In genomic region chr7:119748761-119749160, GRCm38 (mm10) we compare ENCODE assay signal across 27 mouse cellular contexts. TPM values are rescaled to one million over a fixed set of nuclear protein-coding genes. Genes with fewer than 3 reads are reported as not detected.
DNase-seq lines count a peak whose midpoint lies in the region; ATAC-seq and TF ChIP-seq lines count a peak whose summit lies in the region.
"Had no signal": no experiment of that assay in that cellular context is flagged by ENCODE, and none has a peak within 500 bp of the region (broad histone marks: within the 10 kb centered on the region; RNA-seq: fewer than 3 reads in every experiment).

No protein-coding gene starts in this region.

- no peak overlapping the region for H3K9ac ChIP-seq in liver, adult 2 months (ENCODE audit: low read depth, low read length)
- no peak overlapping the region for H3K9ac ChIP-seq in liver, embryonic 12.5 days
- no peak overlapping the region for H3K9ac ChIP-seq in liver, embryonic 15.5 days
- no peak overlapping the region for H3K9ac ChIP-seq in liver, embryonic 11.5 days (ENCODE audit: low read depth, low read length)
- no peak overlapping the region for H3K9ac ChIP-seq in liver, postnatal 0 days (replicated peaks)
- H3K9ac ChIP-seq in hindbrain, embryonic 14.5 days = no peak overlapping the region
- H3K9ac ChIP-seq: embryonic facial prominence, embryonic 12.5 days; forebrain, embryonic 13.5 days; forebrain, embryonic 15.5 days; forebrain, postnatal 0 days had no signal

- TF ChIP-seq CTCF in liver, adult 2 months (IDR thresholded peaks at IDR 0.05; ENCODE audit: low read depth, low read length) = no peak
- TF ChIP-seq CTCF in liver, postnatal 0 days (IDR thresholded peaks at IDR 0.05; ENCODE audit: low read depth) = no peak

- no peaks in the 10 kb centered on the region for H3K9me3 ChIP-seq in liver, embryonic 12.5 days (replicated peaks)
- no peaks in the 10 kb centered on the region for H3K9me3 ChIP-seq in liver, embryonic 15.5 days (replicated peaks)
- H3K9me3 ChIP-seq in liver, embryonic 11.5 days (ENCODE audit: control insufficient read depth, low read length) = no peaks in the 10 kb centered on the region
- H3K9me3 ChIP-seq in liver, postnatal 0 days (ENCODE audit: low read length) = no peaks in the 10 kb centered on the region
- no peaks in the 10 kb centered on the region for H3K9me3 ChIP-seq in hindbrain, embryonic 14.5 days (ENCODE audit: control insufficient read depth, low read length)
- H3K9me3 ChIP-seq: embryonic facial prominence, embryonic 10.5 days; embryonic facial prominence, embryonic 12.5 days; forebrain, embryonic 13.5 days; forebrain, embryonic 15.5 days had no signal

- no peaks in the 10 kb centered on the region for H3K27me3 ChIP-seq in liver, adult 2 months (ENCODE audit: control insufficient read depth, insufficient read depth, low read length)
- no peaks in the 10 kb centered on the region for H3K27me3 ChIP-seq in liver, embryonic 12.5 days (replicated peaks)
- H3K27me3 ChIP-seq in liver, embryonic 15.5 days = no peaks in the 10 kb centered on the region
- H3K27me3 ChIP-seq in liver, embryonic 11.5 days (replicated peaks; ENCODE audit: control insufficient read depth, insufficient read depth, low read length) = no peaks in the 10 kb centered on the region
- no peaks in the 10 kb centered on the region for H3K27me3 ChIP-seq in liver, postnatal 0 days (ENCODE audit: insufficient read depth, low read length)
- H3K27me3 ChIP-seq in hindbrain, embryonic 14.5 days (ENCODE audit: control insufficient read depth, insufficient read depth, low read length) = no peaks in the 10 kb centered on the region
- H3K27me3 ChIP-seq: forebrain, embryonic 13.5 days; forebrain, embryonic 15.5 days; Patski had no signal

- WGBS in liver, adult 2 months = 14% methylated on average over 2 of the region's 2 CpGs
- WGBS in liver, embryonic 12.5 days (ENCODE audit: insufficient replicate concordance) = 56% methylated on average over 1 of the region's 2 CpGs
- WGBS in liver, embryonic 15.5 days (ENCODE audit: insufficient replicate concordance) = 47% methylated on average over 2 of the region's 2 CpGs
- WGBS in liver, embryonic 11.5 days = 59% methylated on average over 1 of the region's 2 CpGs
- WGBS in liver, postnatal 0 days (ENCODE audit: insufficient replicate concordance) = 38% methylated on average over 1 of the region's 2 CpGs
- WGBS in hindbrain, embryonic 14.5 days = 78% methylated on average over 1 of the region's 2 CpGs

- H3K79me2 ChIP-seq in liver, adult 2 months (ENCODE audit: control insufficient read depth, insufficient read depth, low read length) = no peaks in the 10 kb centered on the region; the same call in 1 of the 2 replicates

- ATAC-seq in liver, embryonic 12.5 days = no peak
- ATAC-seq in liver, embryonic 15.5 days (ENCODE audit: insufficient read depth) = 0 out of 2 replicates have a peak, but pooled peaks have one; percentile 31
- ATAC-seq in liver, embryonic 11.5 days (replicated peaks; ENCODE audit: low FRiP score) = no peak
- peak; percentile 76 for ATAC-seq in liver, postnatal 0 days
- no peak for ATAC-seq in hindbrain, embryonic 14.5 days (ENCODE audit: low FRiP score)
- ATAC-seq: activated CD4-positive, CD25-positive, alpha-beta regulatory T cell, adult 4 months; forebrain, embryonic 13.5 days; forebrain, embryonic 15.5 days; forebrain, postnatal 0 days; Patski had no signal

- H3K4me1 ChIP-seq in liver, adult 2 months (ENCODE audit: control insufficient read depth, insufficient read depth, low read length) = peaks cover 12% of the 10 kb centered on the region
- H3K4me1 ChIP-seq in liver, embryonic 12.5 days = peaks cover 5% of the 10 kb centered on the region
- H3K4me1 ChIP-seq in liver, embryonic 15.5 days (replicated peaks) = 0 out of 2 replicates have a peak, but pooled peaks cover 4% of the 10 kb centered on the region
- H3K4me1 ChIP-seq in liver, embryonic 11.5 days (replicated peaks; ENCODE audit: control insufficient read depth, insufficient read depth, low read length) = no peaks in the 10 kb centered on the region
- H3K4me1 ChIP-seq in liver, postnatal 0 days (ENCODE audit: insufficient read depth) = peaks cover 7% of the 10 kb centered on the region; the same call in 1 of the 2 replicates
- H3K4me1 ChIP-seq in hindbrain, embryonic 14.5 days (replicated peaks; ENCODE audit: control insufficient read depth, insufficient read depth, low read length) = 0 out of 2 replicates have a peak, but pooled peaks cover 3% of the 10 kb centered on the region
- H3K4me1 ChIP-seq: embryonic facial prominence, embryonic 12.5 days had no signal

- TF ChIP-seq EP300 in liver, postnatal 0 days (IDR thresholded peaks at IDR 0.05; ENCODE audit: low read depth) = peak; percentile 45; the same call in 1 of the 2 replicates

- H3K36me3 ChIP-seq in liver, adult 2 months (ENCODE audit: control insufficient read depth, insufficient read depth, low read length) = no peaks in the 10 kb centered on the region
- H3K36me3 ChIP-seq in liver, embryonic 12.5 days = no peaks in the 10 kb centered on the region
- H3K36me3 ChIP-seq in liver, embryonic 15.5 days (replicated peaks) = no peaks in the 10 kb centered on the region
- H3K36me3 ChIP-seq in liver, embryonic 11.5 days (ENCODE audit: control insufficient read depth, insufficient read depth, low read length) = no peaks in the 10 kb centered on the region
- H3K36me3 ChIP-seq in liver, postnatal 0 days (replicated peaks; ENCODE audit: insufficient read depth, low read length) = no peaks in the 10 kb centered on the region
- no peaks in the 10 kb centered on the region for H3K36me3 ChIP-seq in hindbrain, embryonic 14.5 days (replicated peaks; ENCODE audit: control insufficient read depth, insufficient read depth)
- H3K36me3 ChIP-seq: embryonic facial prominence, embryonic 10.5 days; embryonic facial prominence, embryonic 12.5 days; forebrain, embryonic 15.5 days had no signal

- peak overlapping the region; percentile 55; the same call in 1 of the 2 replicates for H3K27ac ChIP-seq in liver, adult 2 months (replicated peaks; ENCODE audit: insufficient read depth, low read depth, low read length)
- H3K27ac ChIP-seq in liver, embryonic 12.5 days = no peak overlapping the region
- H3K27ac ChIP-seq in liver, embryonic 15.5 days (replicated peaks) = no peak overlapping the region
- no peak overlapping the region for H3K27ac ChIP-seq in liver, embryonic 11.5 days (ENCODE audit: low read depth, low read length)
- peak overlapping the region; percentile 87 for H3K27ac ChIP-seq in liver, postnatal 0 days (ENCODE audit: low read depth)
- no peak overlapping the region for H3K27ac ChIP-seq in hindbrain, embryonic 14.5 days
- H3K27ac ChIP-seq: embryonic facial prominence, embryonic 10.5 days; embryonic facial prominence, embryonic 12.5 days; forebrain, embryonic 13.5 days; forebrain, embryonic 15.5 days had no signal

- H3K4me3 ChIP-seq in liver, adult 2 months (ENCODE audit: insufficient read depth, low read depth, low read length) = no peak overlapping the region
- H3K4me3 ChIP-seq in liver, embryonic 12.5 days = no peak overlapping the region
- H3K4me3 ChIP-seq in liver, embryonic 15.5 days (replicated peaks) = no peak overlapping the region
- no peak overlapping the region for H3K4me3 ChIP-seq in liver, embryonic 11.5 days (ENCODE audit: low read depth, low read length)
- H3K4me3 ChIP-seq in liver, postnatal 0 days (ENCODE audit: low read depth, low read length) = no peak overlapping the region
- H3K4me3 ChIP-seq in hindbrain, embryonic 14.5 days (replicated peaks; ENCODE audit: low read length) = no peak overlapping the region
- H3K4me3 ChIP-seq: embryonic facial prominence, embryonic 10.5 days; embryonic facial prominence, embryonic 12.5 days; forebrain, embryonic 13.5 days; forebrain, embryonic 15.5 days had no signal

- DNase-seq in liver, adult 2 months (ENCODE audit: extremely low read depth, low read depth, low spot score) = peak; percentile 97
- DNase-seq in liver, embryonic 11.5 days (ENCODE audit: low spot score) = no peak
- DNase-seq in adipocyte (ENCODE audit: low spot score) = peak; percentile 79
- DNase-seq in liver, postnatal 0 days = peak; percentile 20
- DNase-seq in adrenal gland, postnatal 25 days = no peak
- no peak for DNase-seq in hindbrain, embryonic 14.5 days (ENCODE audit: low spot score)
- DNase-seq: adrenal gland, adult 2 months; adrenal gland, postnatal 10 days; adrenal gland, postnatal 36 days; cerebellum, adult 11-12 months; cerebellum, adult 2 months; cerebellum, adult 9-10 months; cerebellum, postnatal 10 days; cerebellum, postnatal 25 days; forebrain, postnatal 0 days had no signal

- TF ChIP-seq POLR2A in liver, adult 2 months (IDR thresholded peaks at IDR 0.05; ENCODE audit: extremely low read depth, insufficient read depth, low read length) = no peak

- H3K4me2 ChIP-seq in liver, embryonic 12.5 days = no peak overlapping the region
- no peak overlapping the region for H3K4me2 ChIP-seq in liver, embryonic 15.5 days
- H3K4me2 ChIP-seq in liver, embryonic 11.5 days = no peak overlapping the region
- H3K4me2 ChIP-seq in liver, postnatal 0 days (ENCODE audit: low read depth, low read length) = no peak overlapping the region
- no peak overlapping the region for H3K4me2 ChIP-seq in hindbrain, embryonic 14.5 days (replicated peaks)
- H3K4me2 ChIP-seq: embryonic facial prominence, embryonic 12.5 days; forebrain, embryonic 13.5 days; forebrain, embryonic 15.5 days had no signal

RNA-seq across cellular contexts. Expression of gene Acsm3, which starts 12.0 kb away (rescaled TPM):
- total RNA-seq in liver, adult 2 months (2014; rRNA removed) = 212 and 304 TPM in 2 replicates
- 49.8 and 66.9 TPM in 2 replicates for polyA plus RNA-seq in liver, adult 2 months (2012; rRNA removed)
- 0.26 and 0.31 TPM in 2 replicates for polyA plus RNA-seq in liver, embryonic 12.5 days (2016; fragmentation: Nextera tagmentation; extraction: Ambion mirVana)
- polyA plus RNA-seq in liver, embryonic 15.5 days (2015; fragmentation: Nextera tagmentation; extraction: Ambion mirVana) = 3.2 and 5.4 TPM in 2 replicates
- polyA plus RNA-seq in liver, embryonic 11.5 days (2014; fragmentation: Nextera tagmentation; extraction: Ambion mirVana) = 0.27 and 0.43 TPM in 2 replicates
- 21.7 and 23.3 TPM in 2 replicates for polyA plus RNA-seq in liver, postnatal 0 days (2015; fragmentation: Nextera tagmentation; extraction: Ambion mirVana)
- 38.2 and 46.5 TPM in 2 replicates for total RNA-seq in adrenal gland, postnatal 25 days (2021)
- polyA plus RNA-seq in hindbrain, embryonic 14.5 days (2014; fragmentation: Nextera tagmentation; extraction: Ambion mirVana) = 0.18 TPM in 1 of 2 replicates, not detected in the other
- total RNA-seq: ES-E14 had no signal
- polyA plus RNA-seq: activated CD4-positive, CD25-positive, alpha-beta regulatory T cell, adult 4 months; cortical plate, adult 2 months; embryonic facial prominence, embryonic 10.5 days; forebrain, postnatal 0 days had no signal

RNA-seq across cellular contexts. Expression of gene Thumpd1, which starts 28.2 kb away (rescaled TPM):
- 11.8 and 13.6 TPM in 2 replicates for total RNA-seq in liver, adult 2 months (2014; rRNA removed)
- polyA plus RNA-seq in liver, adult 2 months (2012; rRNA removed) = 6.0 and 7.2 TPM in 2 replicates
- 51.4 and 52.8 TPM in 2 replicates for polyA plus RNA-seq in liver, embryonic 12.5 days (2016; fragmentation: Nextera tagmentation; extraction: Ambion mirVana)
- 23.7 and 24.0 TPM in 2 replicates for polyA plus RNA-seq in liver, embryonic 15.5 days (2015; fragmentation: Nextera tagmentation; extraction: Ambion mirVana)
- polyA plus RNA-seq in liver, embryonic 11.5 days (2014; fragmentation: Nextera tagmentation; extraction: Ambion mirVana) = 88.1 and 94.4 TPM in 2 replicates
- 18.2 and 19.3 TPM in 2 replicates for polyA plus RNA-seq in liver, postnatal 0 days (2015; fragmentation: Nextera tagmentation; extraction: Ambion mirVana)
- total RNA-seq in adrenal gland, postnatal 25 days (2021) = 31.1 and 35.9 TPM in 2 replicates
- 76.7 and 87.9 TPM in 2 replicates for polyA plus RNA-seq in hindbrain, embryonic 14.5 days (2014; fragmentation: Nextera tagmentation; extraction: Ambion mirVana)

RNA-seq across cellular contexts. Expression of gene Rexo5, which starts 45.0 kb away (rescaled TPM):
- total RNA-seq in liver, adult 2 months (2014; rRNA removed) = 4.8 and 5.4 TPM in 2 replicates
- 1.0 and 1.9 TPM in 2 replicates for polyA plus RNA-seq in liver, adult 2 months (2012; rRNA removed)
- polyA plus RNA-seq in liver, embryonic 12.5 days (2016; fragmentation: Nextera tagmentation; extraction: Ambion mirVana) = 13.6 and 14.0 TPM in 2 replicates
- polyA plus RNA-seq in liver, embryonic 15.5 days (2015; fragmentation: Nextera tagmentation; extraction: Ambion mirVana) = 10.8 and 11.6 TPM in 2 replicates
- polyA plus RNA-seq in liver, embryonic 11.5 days (2014; fragmentation: Nextera tagmentation; extraction: Ambion mirVana) = 16.3 and 19.2 TPM in 2 replicates
- polyA plus RNA-seq in liver, postnatal 0 days (2015; fragmentation: Nextera tagmentation; extraction: Ambion mirVana) = 3.1 and 5.1 TPM in 2 replicates
- 8.6 and 9.4 TPM in 2 replicates for total RNA-seq in adrenal gland, postnatal 25 days (2021)
- 9.1 and 10.1 TPM in 2 replicates for polyA plus RNA-seq in hindbrain, embryonic 14.5 days (2014; fragmentation: Nextera tagmentation; extraction: Ambion mirVana)

RNA-seq across cellular contexts. Expression of gene Eri2, which starts 45.1 kb away (rescaled TPM):
- total RNA-seq in liver, adult 2 months (2014; rRNA removed) = 3.6 and 4.5 TPM in 2 replicates
- polyA plus RNA-seq in liver, adult 2 months (2012; rRNA removed) = 0.61 and 0.80 TPM in 2 replicates
- 16.6 and 16.9 TPM in 2 replicates for polyA plus RNA-seq in liver, embryonic 12.5 days (2016; fragmentation: Nextera tagmentation; extraction: Ambion mirVana)
- polyA plus RNA-seq in liver, embryonic 15.5 days (2015; fragmentation: Nextera tagmentation; extraction: Ambion mirVana) = 10.4 and 10.8 TPM in 2 replicates
- 22.6 and 24.5 TPM in 2 replicates for polyA plus RNA-seq in liver, embryonic 11.5 days (2014; fragmentation: Nextera tagmentation; extraction: Ambion mirVana)
- 5.2 and 6.5 TPM in 2 replicates for polyA plus RNA-seq in liver, postnatal 0 days (2015; fragmentation: Nextera tagmentation; extraction: Ambion mirVana)
- 7.3 and 7.8 TPM in 2 replicates for total RNA-seq in adrenal gland, postnatal 25 days (2021)
- 16.6 and 20.7 TPM in 2 replicates for polyA plus RNA-seq in hindbrain, embryonic 14.5 days (2014; fragmentation: Nextera tagmentation; extraction: Ambion mirVana)

RNA-seq across cellular contexts. Expression of gene Acsm4, which starts 58.9 kb away (rescaled TPM):
- not detected in 2 replicates for total RNA-seq in liver, adult 2 months (2014; rRNA removed)
- not detected in 2 replicates for polyA plus RNA-seq in liver, adult 2 months (2012; rRNA removed)
- not detected in 2 replicates for polyA plus RNA-seq in liver, embryonic 12.5 days (2016; fragmentation: Nextera tagmentation; extraction: Ambion mirVana)
- polyA plus RNA-seq in liver, embryonic 15.5 days (2015; fragmentation: Nextera tagmentation; extraction: Ambion mirVana) = not detected in 2 replicates
- polyA plus RNA-seq in liver, embryonic 11.5 days (2014; fragmentation: Nextera tagmentation; extraction: Ambion mirVana) = not detected in 2 replicates
- not detected in 2 replicates for polyA plus RNA-seq in liver, postnatal 0 days (2015; fragmentation: Nextera tagmentation; extraction: Ambion mirVana)
- not detected in 2 replicates for total RNA-seq in adrenal gland, postnatal 25 days (2021)
- polyA plus RNA-seq in hindbrain, embryonic 14.5 days (2014; fragmentation: Nextera tagmentation; extraction: Ambion mirVana) = not detected in 2 replicates
- total RNA-seq: adrenal gland, adult 2 months; adrenal gland, postnatal 10 days; adrenal gland, postnatal 36 days; forebrain, postnatal 0 days; MEL had no signal
- polyA plus RNA-seq: activated CD4-positive, CD25-positive, alpha-beta regulatory T cell, adult 4 months; adrenal gland, adult 2 months; C2C12; cerebellum, adult 2 months; forebrain, embryonic 13.5 days; forebrain, embryonic 15.5 days; forebrain, postnatal 0 days; Patski had no signal

Comparison
In these comparisons a context has a peak if more than half of its experiments do, and no peak if none do; other contexts are left out.
1. DNase-seq: peak in liver, adult 2 months (single experiment), adipocyte (single experiment) and liver, postnatal 0 days (single experiment); none in liver, embryonic 11.5 days (single experiment), adrenal gland, postnatal 25 days (single experiment) and hindbrain, embryonic 14.5 days (single experiment).
2. H3K27ac ChIP-seq: peak in liver, adult 2 months (single experiment) and liver, postnatal 0 days (single experiment); none in liver, embryonic 12.5 days (single experiment), liver, embryonic 15.5 days (single experiment), liver, embryonic 11.5 days (single experiment) and hindbrain, embryonic 14.5 days (single experiment).
3. ATAC-seq: peak in liver, embryonic 15.5 days (single experiment) and liver, postnatal 0 days (single experiment); none in liver, embryonic 12.5 days (single experiment), liver, embryonic 11.5 days (single experiment) and hindbrain, embryonic 14.5 days (single experiment).